Mouse (Mus musculus) cortical plate, adult 2 months (tissue): ENCODE measurements around the gene Wars.

ENCODE experiments used
- CTCF ChIP-seq: fragments of 200-500 bp; IDR thresholded peaks from 2 replicates; pipeline ENCODE4 v1.5.1; 2011; ENCODE audit warnings: mild to moderate bottlenecking, control low read depth, low read length; ENCODE audit not compliant: insufficient read depth; ENCODE audit errors: extremely low read depth
- POLR2A ChIP-seq: fragments of 200-500 bp; IDR thresholded peaks from 2 replicates; pipeline ENCODE4 v1.6.1; 2011; ENCODE audit warnings: mild to moderate bottlenecking, low read length, control low read depth; ENCODE audit not compliant: insufficient read depth; ENCODE audit errors: extremely low read depth

DNA sequence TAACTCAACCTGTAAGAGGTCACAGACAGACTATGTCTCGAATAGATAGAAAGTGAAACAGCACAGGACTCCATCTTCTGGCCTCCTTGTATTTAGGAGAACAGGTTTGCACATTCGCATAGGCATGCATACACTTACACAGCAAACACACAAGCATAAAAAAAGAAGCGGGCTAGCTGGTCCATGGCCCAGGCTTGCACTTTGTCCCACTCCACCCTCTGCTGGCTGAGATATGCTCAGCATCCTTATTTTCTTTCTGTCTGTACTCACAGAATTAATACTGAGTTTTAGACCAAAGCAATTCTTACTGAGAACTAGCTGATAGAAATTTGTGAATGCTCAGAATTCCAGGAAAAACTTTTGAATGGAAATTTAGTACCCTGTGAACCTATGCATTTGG, 2.0 kb upstream of the Wars start:
- TF ChIP-seq CTCF (0 out of 2 replicates have a peak, but pooled peaks have one; percentile 19), POLR2A (no peak)
